In the genomic region with DNA sequence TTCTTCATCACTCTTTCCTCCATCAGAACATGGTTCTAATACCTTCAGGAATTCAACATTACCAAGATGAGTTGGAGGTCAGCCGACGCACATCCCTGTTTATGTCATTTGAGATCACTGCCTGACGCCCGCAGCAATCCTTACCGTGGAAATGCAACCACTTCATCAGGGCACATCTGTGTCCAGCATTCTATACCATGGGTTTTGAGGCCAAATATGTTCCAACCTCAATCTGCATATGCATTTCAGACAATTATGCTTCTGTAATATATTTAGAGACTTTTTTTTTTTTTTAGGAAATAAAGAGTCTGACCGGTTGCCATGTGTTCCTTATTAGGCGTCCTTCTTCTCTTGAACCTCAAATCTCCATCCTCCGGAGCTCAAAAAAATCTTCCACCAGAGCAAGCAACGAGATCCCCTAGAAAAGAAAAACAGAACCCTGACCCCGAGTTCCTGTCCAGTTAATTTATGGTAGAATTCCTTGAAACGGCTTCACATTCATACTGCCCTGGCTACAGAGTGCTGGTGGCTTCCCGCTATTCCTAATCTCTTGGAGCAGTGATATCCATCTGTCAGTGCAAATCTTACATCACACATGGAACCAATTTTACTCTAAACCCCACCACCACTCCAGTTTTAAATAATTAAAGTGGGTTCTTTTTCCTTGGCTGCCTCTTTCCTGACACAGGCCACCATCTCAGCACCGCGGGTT, we compare ENCODE assay signal across 19 mouse cellular contexts. TPM values are rescaled to one million over a fixed set of nuclear protein-coding genes. Genes with fewer than 3 reads are reported as not detected.
A peak's percentile ranks its signal among the peaks of the same experiment; 100 is the strongest.
DNase-seq lines count a peak whose midpoint lies in the region; ATAC-seq lines count a peak whose summit lies in the region.
"Had no signal": no experiment of that assay in that cellular context is flagged by ENCODE, and none has a peak within 500 bp of the region (broad histone marks: within the 10 kb centered on the region; RNA-seq: fewer than 3 reads in every experiment).

No protein-coding gene starts in this region.

- peak; percentile 25 for DNase-seq in hindbrain, embryonic 10.5 days (ENCODE audit: low spot score)
- peak; percentile 12 for DNase-seq in midbrain, embryonic 10.5 days (ENCODE audit: low spot score)
- no peak for DNase-seq in ovary, postnatal 36 days (ENCODE audit: low spot score)
- DNase-seq in adrenal gland, postnatal 36 days, result no peak
- DNase-seq: adrenal gland, adult 2 months; gastrocnemius, postnatal 14 days; heart, postnatal 4 days; left cerebral cortex, postnatal 4 days; liver, postnatal 0 days; thymus, postnatal 4 days had no signal

- no peaks in the 10 kb centered on the region for H3K4me1 ChIP-seq in hindbrain, embryonic 10.5 days (replicated peaks)
- peaks cover 3% of the 10 kb centered on the region for H3K4me1 ChIP-seq in hindbrain, embryonic 13.5 days (replicated peaks)
- no peaks in the 10 kb centered on the region for H3K4me1 ChIP-seq in midbrain, embryonic 10.5 days
- 0 out of 2 replicates have a peak, but pooled peaks cover 4% of the 10 kb centered on the region for H3K4me1 ChIP-seq in midbrain, embryonic 15.5 days
- H3K4me1 ChIP-seq in embryonic facial prominence, embryonic 15.5 days, result peaks cover 16% of the 10 kb centered on the region
- H3K4me1 ChIP-seq: forebrain, embryonic 15.5 days had no signal

- 67% methylated on average over 14 of the region's 14 CpGs for WGBS in hindbrain, embryonic 10.5 days
- WGBS in hindbrain, embryonic 13.5 days, result 78% methylated on average over 14 of the region's 14 CpGs
- 76% methylated on average over 14 of the region's 14 CpGs for WGBS in midbrain, embryonic 10.5 days
- WGBS in midbrain, embryonic 15.5 days, result 78% methylated on average over 14 of the region's 14 CpGs
- WGBS in embryonic facial prominence, embryonic 15.5 days, result 35% methylated on average over 14 of the region's 14 CpGs

- no peaks in the 10 kb centered on the region for H3K9me3 ChIP-seq in hindbrain, embryonic 10.5 days
- H3K9me3 ChIP-seq in hindbrain, embryonic 13.5 days, result no peaks in the 10 kb centered on the region
- no peaks in the 10 kb centered on the region for H3K9me3 ChIP-seq in midbrain, embryonic 10.5 days (replicated peaks)
- no peaks in the 10 kb centered on the region for H3K9me3 ChIP-seq in midbrain, embryonic 15.5 days
- no peaks in the 10 kb centered on the region for H3K9me3 ChIP-seq in embryonic facial prominence, embryonic 15.5 days (replicated peaks)
- H3K9me3 ChIP-seq: forebrain, embryonic 15.5 days had no signal

- H3K4me2 ChIP-seq in hindbrain, embryonic 13.5 days, result no peak overlapping the region
- no peak overlapping the region for H3K4me2 ChIP-seq in midbrain, embryonic 15.5 days
- peak overlapping the region; percentile 31 for H3K4me2 ChIP-seq in embryonic facial prominence, embryonic 15.5 days (replicated peaks)
- H3K4me2 ChIP-seq: forebrain, embryonic 15.5 days had no signal

- no peaks in the 10 kb centered on the region for H3K36me3 ChIP-seq in hindbrain, embryonic 10.5 days
- H3K36me3 ChIP-seq in hindbrain, embryonic 13.5 days, result no peaks in the 10 kb centered on the region
- no peaks in the 10 kb centered on the region for H3K36me3 ChIP-seq in midbrain, embryonic 10.5 days
- H3K36me3 ChIP-seq in midbrain, embryonic 15.5 days (replicated peaks), result no peaks in the 10 kb centered on the region
- no peaks in the 10 kb centered on the region for H3K36me3 ChIP-seq in embryonic facial prominence, embryonic 15.5 days
- H3K36me3 ChIP-seq: forebrain, embryonic 15.5 days had no signal

- no peaks in the 10 kb centered on the region for H3K27me3 ChIP-seq in hindbrain, embryonic 10.5 days (ENCODE audit: insufficient read depth, poor library complexity, severe bottlenecking)
- no peaks in the 10 kb centered on the region for H3K27me3 ChIP-seq in hindbrain, embryonic 13.5 days
- H3K27me3 ChIP-seq in midbrain, embryonic 10.5 days (ENCODE audit: low read depth, poor library complexity, severe bottlenecking), result no peaks in the 10 kb centered on the region
- no peaks in the 10 kb centered on the region for H3K27me3 ChIP-seq in midbrain, embryonic 15.5 days (replicated peaks)
- H3K27me3 ChIP-seq in embryonic facial prominence, embryonic 15.5 days, result no peaks in the 10 kb centered on the region
- H3K27me3 ChIP-seq: forebrain, embryonic 15.5 days had no signal

- H3K9ac ChIP-seq in hindbrain, embryonic 13.5 days, result no peak overlapping the region
- H3K9ac ChIP-seq in midbrain, embryonic 15.5 days, result no peak overlapping the region
- no peak overlapping the region for H3K9ac ChIP-seq in embryonic facial prominence, embryonic 15.5 days
- H3K9ac ChIP-seq: forebrain, embryonic 15.5 days; liver, postnatal 0 days had no signal

- H3K4me3 ChIP-seq in hindbrain, embryonic 10.5 days, result no peak overlapping the region
- H3K4me3 ChIP-seq in hindbrain, embryonic 13.5 days, result no peak overlapping the region
- no peak overlapping the region for H3K4me3 ChIP-seq in midbrain, embryonic 10.5 days
- no peak overlapping the region for H3K4me3 ChIP-seq in midbrain, embryonic 15.5 days
- H3K4me3 ChIP-seq in embryonic facial prominence, embryonic 15.5 days (replicated peaks), result no peak overlapping the region
- H3K4me3 ChIP-seq: forebrain, embryonic 15.5 days had no signal

- ATAC-seq in hindbrain, embryonic 13.5 days (ENCODE audit: low FRiP score), result no peak
- ATAC-seq in midbrain, embryonic 15.5 days (replicated peaks), result no peak
- ATAC-seq in embryonic facial prominence, embryonic 15.5 days (ENCODE audit: insufficient number of reproducible peaks, low FRiP score, low TSS enrichment, low read depth), result peak; percentile 82
- ATAC-seq: forebrain, embryonic 15.5 days; intestine, postnatal 0 days; liver, postnatal 0 days had no signal

- H3K27ac ChIP-seq in hindbrain, embryonic 10.5 days, result no peak overlapping the region
- no peak overlapping the region for H3K27ac ChIP-seq in hindbrain, embryonic 13.5 days
- H3K27ac ChIP-seq in midbrain, embryonic 10.5 days (replicated peaks), result no peak overlapping the region
- no peak overlapping the region for H3K27ac ChIP-seq in midbrain, embryonic 15.5 days
- peak overlapping the region; percentile 86 for H3K27ac ChIP-seq in embryonic facial prominence, embryonic 15.5 days (replicated peaks)
- H3K27ac ChIP-seq: forebrain, embryonic 15.5 days; macrophage had no signal

RNA-seq across cellular contexts. Expression of gene Oxgr1, which starts 47.6 kb away (rescaled TPM):
- not detected in 2 replicates for polyA plus RNA-seq in hindbrain, embryonic 10.5 days (2016; fragmentation: Nextera tagmentation; extraction: Ambion mirVana)
- not detected in 2 replicates for polyA plus RNA-seq in hindbrain, embryonic 13.5 days (2015; fragmentation: Nextera tagmentation; extraction: Ambion mirVana)
- not detected in 2 replicates for polyA plus RNA-seq in midbrain, embryonic 10.5 days (2016; fragmentation: Nextera tagmentation; extraction: Ambion mirVana)
- 0.04 TPM in 2 replicates for polyA plus RNA-seq in midbrain, embryonic 15.5 days (2015; fragmentation: Nextera tagmentation; extraction: Ambion mirVana)
- not detected in 2 replicates for polyA plus RNA-seq in embryonic facial prominence, embryonic 15.5 days (2015; fragmentation: Nextera tagmentation; extraction: Ambion mirVana)
- total RNA-seq in adrenal gland, postnatal 36 days (2021), result not detected
- total RNA-seq: adrenal gland, adult 2 months; ES-E14; gastrocnemius, postnatal 14 days; heart, postnatal 4 days had no signal
- polyA plus RNA-seq: adrenal gland, adult 2 months; C2C12; forebrain, embryonic 15.5 days; intestine, postnatal 0 days; liver, postnatal 0 days; macrophage; spleen, adult 2 months had no signal

Comparison
In these comparisons a context has a peak if more than half of its experiments do, and no peak if none do; other contexts are left out.
1. DNase-seq: peak in hindbrain, embryonic 10.5 days (single experiment) and midbrain, embryonic 10.5 days (single experiment); none in ovary, postnatal 36 days (single experiment) and adrenal gland, postnatal 36 days (0 of 2).